Mouse (Mus musculus) thymus, adult 2 months (tissue): Measurements from ENCODE around the gene Cdk11b.

Experiments used
- CTCF ChIP-seq: fragments of 200-500 bp; IDR thresholded peaks from 2 replicates; pipeline ENCODE4 v1.5.1; 2012; ENCODE audit warnings: mild to moderate bottlenecking, control low read depth, low read length, moderate library complexity, borderline replicate concordance; ENCODE audit not compliant: control insufficient read depth, poor library complexity, insufficient read depth; ENCODE audit errors: extremely low read depth
- POLR2A ChIP-seq: fragments of 200-500 bp; IDR thresholded peaks from 2 replicates; pipeline ENCODE4 v1.6.1; 2012; ENCODE audit warnings: mild to moderate bottlenecking, low read length, control low read depth, moderate library complexity; ENCODE audit not compliant: control insufficient read depth, poor library complexity, insufficient read depth; ENCODE audit errors: extremely low read depth

DNA sequence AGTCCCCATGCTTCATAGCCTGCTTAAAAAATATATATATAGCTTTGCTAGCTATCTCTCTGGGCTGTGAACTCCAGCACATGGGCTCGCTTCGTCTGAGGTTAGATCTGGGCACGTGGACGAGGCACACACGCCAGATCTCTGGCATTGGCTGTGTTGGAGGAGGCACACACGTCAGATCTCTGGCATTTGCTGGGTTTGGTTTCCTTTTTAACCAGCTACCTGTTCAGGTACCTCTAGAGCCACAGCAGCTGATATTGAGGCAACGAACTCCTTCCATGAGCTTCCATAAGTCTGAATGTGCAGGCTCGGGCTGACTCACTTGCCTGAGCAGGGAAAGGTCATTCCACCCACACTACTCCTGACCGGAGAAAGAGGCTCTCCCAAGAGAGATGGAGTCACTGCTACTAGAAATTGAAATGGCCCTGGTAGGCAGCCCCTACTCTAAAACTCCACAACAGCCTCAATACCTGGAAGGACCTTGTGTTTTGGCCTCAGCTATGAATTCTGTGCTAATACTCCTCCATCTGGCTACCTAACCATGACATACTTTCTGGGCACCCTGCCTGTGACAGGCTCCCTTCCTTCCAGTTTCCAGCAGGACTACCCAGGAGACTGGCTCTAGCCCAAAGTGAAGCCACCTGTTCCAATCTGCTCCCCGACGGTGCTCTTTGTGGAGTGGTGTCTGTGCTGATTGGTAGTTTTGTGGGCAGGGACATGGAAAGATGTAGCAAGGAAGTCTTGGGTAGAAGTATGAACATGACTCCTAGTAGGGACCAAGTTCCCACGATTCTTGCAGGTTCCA, 66.1 kb downstream of the Cdk11b start:
- no peak for TF ChIP-seq POLR2A
- no peak for TF ChIP-seq CTCF
